Mouse (Mus musculus) MEL (cell line): ENCODE measurements around the gene Tmed2. TPM values are rescaled to one million over a fixed set of nuclear protein-coding genes. Genes with fewer than 3 reads are reported as not detected.
A peak's percentile ranks its signal among the peaks of the same experiment; 100 is the strongest.

ENCODE experiments used
- DNase-seq: peaks from one replicate; pipeline ENCODE4 v3.0.0; 2011; ENCODE audit warnings: low read depth, low spot score
- H3K27ac ChIP-seq: 2 replicates; pipeline ENCODE4 v1.5.1; 2012; ENCODE audit warnings: low read depth, mild to moderate bottlenecking, control low read depth, low read length, moderate library complexity; ENCODE audit not compliant: control insufficient read depth
- H3K27me3 ChIP-seq, 2 experiments: fragments of 150-350 bp in 1 of 2; sonication (generic) in 1 of 2; 2 replicates each; pipeline ENCODE4 v1.6.1; 2012; ENCODE audit warnings: low read length in 2 of 2, mild to moderate bottlenecking in 2 of 2, improper control_type of control experiment in 1 of 2, moderate library complexity in 1 of 2; ENCODE audit not compliant: insufficient read depth in 2 of 2, control insufficient read depth in 1 of 2
- H3K36me3 ChIP-seq, 2 experiments: 2 replicates each; pipeline ENCODE4 v1.6.1; 2012 to 2014; ENCODE audit warnings: low read length in 2 of 2, improper control_type of control experiment in 1 of 2, inconsistent platforms in 1 of 2, mild to moderate bottlenecking in 1 of 2; ENCODE audit not compliant: insufficient read depth in 2 of 2, control insufficient read depth in 1 of 2
- H3K4me1 ChIP-seq, 2 experiments: fragments of 150-350 bp in 1 of 2; sonication (generic) in 1 of 2; 2 replicates each; pipeline ENCODE4 v1.6.1; 2012; ENCODE audit warnings: low read length in 2 of 2, improper control_type of control experiment in 1 of 2, mild to moderate bottlenecking in 1 of 2; ENCODE audit not compliant: insufficient read depth in 2 of 2, control insufficient read depth in 1 of 2
- H3K4me3 ChIP-seq, 2 experiments: fragments of 150-350 bp in 1 of 2; sonication (generic) in 1 of 2; 2 replicates each; pipeline ENCODE4 v1.5.1; 2012; ENCODE audit warnings: low read depth in 2 of 2, low read length in 2 of 2, mild to moderate bottlenecking in 2 of 2, moderate library complexity in 2 of 2, control low read depth in 1 of 2, improper control_type of control experiment in 1 of 2; ENCODE audit not compliant: control insufficient read depth in 1 of 2, insufficient read depth in 1 of 2
- H3K79me2 ChIP-seq: 2 replicates; pipeline ENCODE4 v1.6.1; 2012; ENCODE audit warnings: mild to moderate bottlenecking, low read length, moderate library complexity; ENCODE audit not compliant: control insufficient read depth, poor library complexity, insufficient read depth
- H3K9ac ChIP-seq: 2 replicates; pipeline ENCODE4 v1.6.1; 2012; ENCODE audit warnings: low read depth, mild to moderate bottlenecking, control low read depth, low read length, moderate library complexity; ENCODE audit not compliant: control insufficient read depth, poor library complexity, severe bottlenecking
- H3K9me3 ChIP-seq: fragments of 150-350 bp; sonication (generic); replicated peaks from 2 replicates; pipeline ENCODE4 v1.6.1; 2012; ENCODE audit warnings: mild to moderate bottlenecking, low read length, improper control_type of control experiment, moderate library complexity; ENCODE audit not compliant: insufficient read depth
- CHD2 ChIP-seq: IDR thresholded peaks from 2 replicates; pipeline ENCODE4 v1.6.1; 2011; ENCODE audit warnings: low read length, improper control_type of control experiment
- CTCF ChIP-seq, 3 experiments: IDR thresholded peaks in 2 of 3; conservative IDR thresholded peaks in 1 of 3; 2 replicates each; pipeline ENCODE4 v1.5.1; 2011 to 2012; ENCODE audit warnings: low read length in 3 of 3, low read depth in 2 of 3, mild to moderate bottlenecking in 2 of 3, improper control_type of control experiment in 1 of 3, inconsistent platforms in 1 of 3, mixed read lengths in 1 of 3, moderate library complexity in 1 of 3; ENCODE audit not compliant: control insufficient read depth in 1 of 3, insufficient read depth in 1 of 3, poor library complexity in 1 of 3, severe bottlenecking in 1 of 3
- E2F4 ChIP-seq: IDR thresholded peaks from 2 replicates; pipeline ENCODE4 v1.6.1; 2011; ENCODE audit warnings: low read depth, low read length, improper control_type of control experiment, borderline replicate concordance
- ELF1 ChIP-seq: IDR thresholded peaks from 2 replicates; pipeline ENCODE4 v1.6.1; 2014; ENCODE audit warnings: low read depth, mild to moderate bottlenecking, inconsistent platforms, low read length, improper control_type of control experiment, moderate library complexity
- EP300 ChIP-seq, 2 experiments: IDR thresholded peaks; 2 replicates each; pipeline ENCODE4 v1.6.1; 2011; ENCODE audit warnings: improper control_type of control experiment in 2 of 2, low read length in 2 of 2, low read depth in 1 of 2, mild to moderate bottlenecking in 1 of 2
- ETS1 ChIP-seq: IDR thresholded peaks from 2 replicates; pipeline ENCODE4 v1.6.1; 2012; ENCODE audit warnings: low read depth, mild to moderate bottlenecking, inconsistent platforms, low read length, improper control_type of control experiment, moderate library complexity
- GABPA ChIP-seq: IDR thresholded peaks from 2 replicates; pipeline ENCODE4 v1.6.1; 2012; ENCODE audit warnings: low read depth, mild to moderate bottlenecking, inconsistent platforms, low read length, improper control_type of control experiment, moderate library complexity
- GATA1 ChIP-seq: IDR thresholded peaks from 2 replicates; pipeline ENCODE4 v1.6.1; 2011; ENCODE audit warnings: low read depth, low read length, improper control_type of control experiment
- HCFC1 ChIP-seq: IDR thresholded peaks from 2 replicates; pipeline ENCODE4 v1.6.1; 2012; ENCODE audit warnings: low read depth, mild to moderate bottlenecking, inconsistent platforms, low read length, improper control_type of control experiment, moderate library complexity
- JUND ChIP-seq: IDR thresholded peaks from 2 replicates; pipeline ENCODE4 v1.6.1; 2011; ENCODE audit warnings: low read depth, mild to moderate bottlenecking, improper control_type of control experiment, low read length
- KAT2A ChIP-seq: conservative IDR thresholded peaks from 2 replicates; pipeline ENCODE4 v1.6.1; 2012; ENCODE audit warnings: low read depth, low read length, improper control_type of control experiment, inconsistent platforms
- MAFK ChIP-seq: IDR thresholded peaks from 2 replicates; pipeline ENCODE4 v1.6.1; 2011; ENCODE audit warnings: low read depth, mild to moderate bottlenecking, low read length, improper control_type of control experiment, borderline replicate concordance
- MAX ChIP-seq: IDR thresholded peaks from 2 replicates; pipeline ENCODE4 v1.6.1; 2011; ENCODE audit warnings: low read length, improper control_type of control experiment
- MXI1 ChIP-seq: IDR thresholded peaks from 2 replicates; pipeline ENCODE4 v1.6.1; 2011; ENCODE audit warnings: mild to moderate bottlenecking, low read depth, low read length, improper control_type of control experiment
- MYB ChIP-seq: IDR thresholded peaks from 2 replicates; pipeline ENCODE4 v1.6.1; 2011; ENCODE audit warnings: mild to moderate bottlenecking, low read depth, low read length, improper control_type of control experiment
- NELFE ChIP-seq: IDR thresholded peaks from 2 replicates; pipeline ENCODE4 v1.6.1; 2011; ENCODE audit warnings: low read depth, low read length, improper control_type of control experiment
- NRF1 ChIP-seq: IDR thresholded peaks from 2 replicates; pipeline ENCODE4 v1.6.1; 2014; ENCODE audit warnings: low read depth, mild to moderate bottlenecking, inconsistent platforms, low read length, improper control_type of control experiment, moderate library complexity; ENCODE audit not compliant: poor library complexity, insufficient read depth, severe bottlenecking
- POLR2A ChIP-seq, 2 experiments: IDR thresholded peaks; 2 replicates each; pipeline ENCODE4 v1.6.1; 2011 to 2012; ENCODE audit warnings: low read length in 2 of 2, mild to moderate bottlenecking in 2 of 2, control low read depth in 1 of 2, improper control_type of control experiment in 1 of 2, low read depth in 1 of 2, moderate library complexity in 1 of 2; ENCODE audit not compliant: control insufficient read depth in 1 of 2, insufficient read depth in 1 of 2, poor library complexity in 1 of 2
- RAD21 ChIP-seq: IDR thresholded peaks from 2 replicates; pipeline ENCODE4 v1.6.1; 2011; ENCODE audit warnings: mild to moderate bottlenecking, low read depth, low read length, improper control_type of control experiment
- RCOR1 ChIP-seq: IDR thresholded peaks from 2 replicates; pipeline ENCODE4 v1.6.1; 2012; ENCODE audit warnings: low read depth, mild to moderate bottlenecking, inconsistent platforms, low read length, improper control_type of control experiment
- SIN3A ChIP-seq: IDR thresholded peaks from 2 replicates; pipeline ENCODE4 v1.6.1; 2012; ENCODE audit warnings: low read length, improper control_type of control experiment, inconsistent platforms
- SMC3 ChIP-seq: IDR thresholded peaks from 2 replicates; pipeline ENCODE4 v1.6.1; 2011; ENCODE audit warnings: low read depth, low read length, improper control_type of control experiment
- USF1 ChIP-seq: IDR thresholded peaks from 2 replicates; pipeline ENCODE4 v1.6.1; 2014; ENCODE audit warnings: low read depth, mild to moderate bottlenecking, inconsistent platforms, low read length, improper control_type of control experiment, moderate library complexity
- USF2 ChIP-seq, 2 experiments: IDR thresholded peaks; 2 replicates each; pipeline ENCODE4 v1.6.1; 2011 to 2012; ENCODE audit warnings: improper control_type of control experiment in 2 of 2, low read length in 2 of 2, borderline replicate concordance in 1 of 2, inconsistent platforms in 1 of 2, low read depth in 1 of 2, mild to moderate bottlenecking in 1 of 2; ENCODE audit not compliant: insufficient read depth in 1 of 2
- ZNF384 ChIP-seq: IDR thresholded peaks from 2 replicates; pipeline ENCODE4 v1.6.1; 2012; ENCODE audit warnings: low read depth, mild to moderate bottlenecking, inconsistent platforms, low read length, improper control_type of control experiment
- polyA plus RNA-seq, 2 experiments: library from polyadenylated mRNA; stranded (reverse) in 1 of 2; unstranded in 1 of 2; fragments of >175 nt in 1 of 2; fragments of >200 nt in 1 of 2; gene quantifications; 2 replicates each; pipeline versions ENCODE4 v1.2.1 to v1.2.4; 2012; ENCODE audit warnings: low replicate concordance in 2 of 2, low read depth in 1 of 2; ENCODE audit not compliant: insufficient read length in 2 of 2, insufficient read depth in 1 of 2, missing spikeins in 1 of 2
- total RNA-seq: library from RNA; depleted of rRNA; stranded (reverse); fragments of 300-350 nt; gene quantifications from 2 replicates; pipeline ENCODE4 v1.2.3, GENCODE M21; 2012

The Tmed2 gene
- total and polyA plus RNA-seq, 3 experiments, result 245 to 252 TPM; not detected in 1

GRCm38 (mm10) chr5:124578633-124579317 is 38.3 kb downstream of the Tmed2 start, which contains the start of the genes Eif2b1 and Gtf2h3 (continued):
- TF ChIP-seq GABPA (no peak), SMC3 (no peak; the same call in 1 of the 2 replicates), EP300 (IDR thresholded peaks at IDR 0.05; ENCODE audit: low read depth in 1 of 2, low read length in 2 of 2) (peak in 1 of 2 experiments; percentile 37; a peak in 1 of 4 replicates), RCOR1 (peak; percentile 53), GATA1 (no peak), JUND (no peak), KAT2A (peak; percentile 95), SIN3A (peak; percentile 100), USF1 (peak; percentile 43; the same call in 1 of the 2 replicates), MXI1 (peak; percentile 99), POLR2A (IDR thresholded peaks at IDR 0.05; ENCODE audit: control insufficient read depth in 1 of 2, insufficient read depth in 1 of 2, low read depth in 1 of 2, low read length in 2 of 2, poor library complexity in 1 of 2) (peak; percentile 87 to 99), CHD2 (no peak), E2F4 (no peak), MYB (peak; percentile 40; the same call in 1 of the 2 replicates), ETS1 (peak; percentile 60; the same call in 1 of the 2 replicates), ZNF384 (no peak), ELF1 (peak; percentile 98), CTCF (IDR thresholded peaks at IDR 0.05 in 2 of 3, conservative IDR thresholded peaks at IDR 0.05 in 1 of 3; ENCODE audit: control insufficient read depth in 1 of 3, insufficient read depth in 1 of 3, low read depth in 2 of 3, low read length in 3 of 3, poor library complexity in 1 of 3, severe bottlenecking in 1 of 3) (no peak), MAX (peak; percentile 94), USF2 (IDR thresholded peaks at IDR 0.05; ENCODE audit: borderline replicate concordance in 1 of 2, insufficient read depth in 1 of 2, low read depth in 1 of 2, low read length in 2 of 2) (no peak), HCFC1 (peak; percentile 98)
- TF ChIP-seq, all 39 proteins: peak for 25

DNA sequence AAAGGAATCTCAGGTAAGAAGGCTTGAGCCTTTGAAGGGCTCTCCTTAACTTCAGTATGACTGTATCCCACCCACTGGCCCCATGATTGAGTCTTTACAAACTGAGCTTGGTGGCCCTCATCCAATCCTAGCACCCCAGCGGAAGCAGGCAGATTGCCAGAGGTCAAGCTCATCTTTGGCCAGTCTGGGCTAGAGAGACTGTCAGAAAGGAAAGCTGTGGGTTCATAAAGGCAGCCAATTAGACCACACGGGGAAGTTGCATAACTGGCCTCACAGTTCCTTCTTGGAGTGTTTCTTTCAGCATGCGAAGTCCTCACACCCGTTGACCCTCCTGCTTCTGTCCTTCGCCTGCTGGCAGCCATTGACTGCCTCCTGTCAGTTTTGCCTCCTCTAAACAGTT is 42.0 kb downstream of the Tmed2 start:
- TF ChIP-seq SMC3 (no peak), MAFK (no peak), NRF1 (no peak), USF2 (IDR thresholded peaks at IDR 0.05; ENCODE audit: borderline replicate concordance in 1 of 2, insufficient read depth in 1 of 2, low read depth in 1 of 2, low read length in 2 of 2) (no peak), NELFE (no peak), POLR2A (IDR thresholded peaks at IDR 0.05; ENCODE audit: control insufficient read depth in 1 of 2, insufficient read depth in 1 of 2, low read depth in 1 of 2, low read length in 2 of 2, poor library complexity in 1 of 2) (no peak), RAD21 (no peak), JUND (no peak), ELF1 (no peak)
- Histone ChIP-seq H3K27me3 (no peaks in the 10 kb centered on the region), H3K27ac (no peak overlapping the region), H3K4me1 (peaks cover 0 to 8% of the 10 kb centered on the region in 2 experiments; a peak in 1 of 4 replicates), H3K9ac (no peak overlapping the region), H3K36me3 (peaks cover 4 to 9% of the 10 kb centered on the region in 2 experiments), H3K9me3 (no peaks in the 10 kb centered on the region), H3K79me2 (peaks cover 30% of the 10 kb centered on the region), H3K4me3 (no peak overlapping the region)
- DNase-seq, result no peak
